9 mouse cellular contexts compared by ENCODE assay signal in genomic region chr6:145992985-145993384, GRCm38 (mm10).
DNase-seq lines count a peak whose midpoint lies in the region; ATAC-seq and TF ChIP-seq lines count a peak whose summit lies in the region.
"Had no signal": no experiment of that assay in that cellular context is flagged by ENCODE, and none has a peak within 500 bp of the region (broad histone marks: within the 10 kb centered on the region; RNA-seq: fewer than 3 reads in every experiment).

No protein-coding gene starts in this region.

- ATAC-seq in forebrain, embryonic 13.5 days = no peak

- no peaks in the 10 kb centered on the region for H3K9me3 ChIP-seq in forebrain, embryonic 13.5 days (replicated peaks)
- no peaks in the 10 kb centered on the region for H3K9me3 ChIP-seq in hindbrain, embryonic 10.5 days
- H3K9me3 ChIP-seq: stomach, embryonic 15.5 days had no signal

- no peak for TF ChIP-seq POLR2A in lung, adult 2 months (IDR thresholded peaks at IDR 0.05; ENCODE audit: borderline replicate concordance, extremely low read depth, low read depth, low read length)

- DNase-seq in lung, adult 18-20 months = peak; percentile 54 to 63
- DNase-seq in lung, adult 2 months = no peak
- DNase-seq in adipocyte (ENCODE audit: low spot score) = peak; percentile 13
- peak; percentile 25 for DNase-seq in kidney, adult 9 months
- DNase-seq in natural killer cell, adult 2 months (ENCODE audit: low spot score in 2 of 2) = peak; percentile 38 to 54
- no peak for DNase-seq in cerebellum, postnatal 14 days
- no peak for DNase-seq in hindbrain, embryonic 10.5 days (ENCODE audit: low spot score)

- H3K4me2 ChIP-seq in forebrain, embryonic 13.5 days = no peak overlapping the region
- H3K4me2 ChIP-seq: stomach, embryonic 15.5 days had no signal

- 0 out of 2 replicates have a peak, but pooled peaks cover 3% of the 10 kb centered on the region for H3K4me1 ChIP-seq in lung, adult 2 months (ENCODE audit: control insufficient read depth, insufficient read depth, low read length)
- no peaks in the 10 kb centered on the region for H3K4me1 ChIP-seq in forebrain, embryonic 13.5 days
- peaks cover 7% of the 10 kb centered on the region; the same call in 1 of the 2 replicates for H3K4me1 ChIP-seq in hindbrain, embryonic 10.5 days (replicated peaks)

- H3K4me3 ChIP-seq in lung, adult 2 months (replicated peaks; ENCODE audit: extremely low read depth, low read depth, low read length) = no peak overlapping the region
- H3K4me3 ChIP-seq in forebrain, embryonic 13.5 days = no peak overlapping the region
- H3K4me3 ChIP-seq in hindbrain, embryonic 10.5 days = no peak overlapping the region
- H3K4me3 ChIP-seq: stomach, embryonic 15.5 days had no signal

- H3K9ac ChIP-seq in forebrain, embryonic 13.5 days = no peak overlapping the region
- H3K9ac ChIP-seq: stomach, embryonic 15.5 days had no signal

- no peaks in the 10 kb centered on the region for H3K36me3 ChIP-seq in forebrain, embryonic 13.5 days (ENCODE audit: poor library complexity, severe bottlenecking)
- H3K36me3 ChIP-seq in hindbrain, embryonic 10.5 days = no peaks in the 10 kb centered on the region
- H3K36me3 ChIP-seq: stomach, embryonic 15.5 days had no signal

- 43% methylated on average over 10 of the region's 10 CpGs for WGBS in lung, adult 2 months
- 88% methylated on average over 10 of the region's 10 CpGs for WGBS in forebrain, embryonic 13.5 days
- WGBS in hindbrain, embryonic 10.5 days = 94% methylated on average over 10 of the region's 10 CpGs

- no peak for TF ChIP-seq CTCF in lung, adult 2 months (IDR thresholded peaks at IDR 0.05; ENCODE audit: insufficient read depth, low read length)

- H3K27ac ChIP-seq in forebrain, embryonic 13.5 days = no peak overlapping the region
- H3K27ac ChIP-seq in hindbrain, embryonic 10.5 days = no peak overlapping the region
- H3K27ac ChIP-seq: stomach, embryonic 15.5 days had no signal

- no peaks in the 10 kb centered on the region for H3K27me3 ChIP-seq in forebrain, embryonic 13.5 days
- no peaks in the 10 kb centered on the region for H3K27me3 ChIP-seq in hindbrain, embryonic 10.5 days (ENCODE audit: insufficient read depth, poor library complexity, severe bottlenecking)
- H3K27me3 ChIP-seq: stomach, embryonic 15.5 days had no signal

Comparison
In these comparisons a context has a peak if more than half of its experiments do, and no peak if none do; other contexts are left out.
1. DNase-seq: peak in lung, adult 18-20 months (2 of 2), adipocyte (single experiment), kidney, adult 9 months (single experiment) and natural killer cell, adult 2 months (2 of 2); none in lung, adult 2 months (single experiment), cerebellum, postnatal 14 days (0 of 2) and hindbrain, embryonic 10.5 days (single experiment).